Mouse (Mus musculus) testis, adult 2 months (tissue): ENCODE measurements around the gene Cdk9. TPM values are rescaled to one million over a fixed set of nuclear protein-coding genes. Genes with fewer than 3 reads are reported as not detected.

Experiments
- H3K27ac ChIP-seq: fragments of 200-500 bp; 2 replicates; pipeline ENCODE4 v1.5.1; 2012; ENCODE audit warnings: low read depth, low read length; ENCODE audit not compliant: control insufficient read depth, insufficient read depth
- H3K27me3 ChIP-seq: fragments of 200-500 bp; 2 replicates; pipeline ENCODE4 v1.6.1; 2012; ENCODE audit warnings: mild to moderate bottlenecking, low read length, moderate library complexity; ENCODE audit not compliant: control insufficient read depth, insufficient read depth
- H3K36me3 ChIP-seq: fragments of 200-500 bp; 2 replicates; pipeline ENCODE4 v1.6.1; 2012; ENCODE audit warnings: mild to moderate bottlenecking, low read length; ENCODE audit not compliant: control insufficient read depth, insufficient read depth
- H3K4me1 ChIP-seq: fragments of 200-500 bp; 2 replicates; pipeline ENCODE4 v1.6.1; 2012; ENCODE audit warnings: low read length; ENCODE audit not compliant: control insufficient read depth, insufficient read depth
- H3K4me3 ChIP-seq: fragments of 200-500 bp; 2 replicates; pipeline ENCODE4 v1.5.1; 2012; ENCODE audit warnings: low read depth, mild to moderate bottlenecking, low read length, moderate library complexity, mixed read lengths; ENCODE audit not compliant: control insufficient read depth
- CTCF ChIP-seq: fragments of 200-500 bp; IDR thresholded peaks from 2 replicates; pipeline ENCODE4 v1.5.1; 2012; ENCODE audit warnings: low read depth, mild to moderate bottlenecking, inconsistent platforms, low read length, moderate library complexity; ENCODE audit not compliant: control insufficient read depth, insufficient read depth, insufficient replicate concordance
- POLR2A ChIP-seq: fragments of 200-500 bp; IDR thresholded peaks from 2 replicates; pipeline ENCODE4 v1.6.1; 2012; ENCODE audit warnings: low read depth, mild to moderate bottlenecking, inconsistent platforms, low read length, moderate library complexity; ENCODE audit not compliant: control insufficient read depth
- polyA plus RNA-seq: library from polyadenylated mRNA; depleted of rRNA; stranded (reverse); fragments of >200 nt; gene quantifications from 2 replicates; pipeline ENCODE4 v1.2.3, GENCODE M21; 2012

Cdk9 gene
- polyA plus RNA-seq, 1 experiment, result 121 TPM

- Histone ChIP-seq H3K4me1 (peaks cover 3% of the 10 kb centered on the region; the same call in 1 of the 2 replicates), H3K36me3 (no peaks in the 10 kb centered on the region; the same call in 1 of the 2 replicates), H3K27me3 (no peaks in the 10 kb centered on the region), H3K4me3 (no peak overlapping the region), H3K27ac (no peak overlapping the region)
- TF ChIP-seq POLR2A (no peak), CTCF (no peak)
Measured at GRCm38 (mm10) chr2:32682721-32683417, 30.0 kb downstream of the Cdk9 start.

GRCm38 (mm10) chr2:32681754-32682153 lies 31.1 kb downstream of the Cdk9 start:
- Histone ChIP-seq H3K4me3 (peak overlapping the region; percentile 52), H3K4me1 (peaks cover 3% of the 10 kb centered on the region; the same call in 1 of the 2 replicates), H3K27me3 (no peaks in the 10 kb centered on the region), H3K36me3 (no peaks in the 10 kb centered on the region; the same call in 1 of the 2 replicates), H3K27ac (no peak overlapping the region)
- TF ChIP-seq CTCF (no peak), POLR2A (no peak)

GRCm38 (mm10) chr2:32680961-32681650 lies 31.8 kb downstream of the Cdk9 start:
- Histone ChIP-seq H3K4me1 (peaks cover 3% of the 10 kb centered on the region; the same call in 1 of the 2 replicates), H3K27me3 (no peaks in the 10 kb centered on the region), H3K27ac (no peak overlapping the region), H3K36me3 (no peaks in the 10 kb centered on the region; the same call in 1 of the 2 replicates), H3K4me3 (peak overlapping the region; percentile 52)
- TF ChIP-seq POLR2A (no peak), CTCF (no peak)

- no peak overlapping the region for H3K4me3 ChIP-seq
- TF ChIP-seq POLR2A (no peak), CTCF (no peak)
- peaks cover 3% of the 10 kb centered on the region; the same call in 1 of the 2 replicates for H3K4me1 ChIP-seq
- no peaks in the 10 kb centered on the region for H3K27me3 ChIP-seq
- no peaks in the 10 kb centered on the region; the same call in 1 of the 2 replicates for H3K36me3 ChIP-seq
- H3K27ac ChIP-seq, result no peak overlapping the region
Measured at GRCm38 (mm10) chr2:32680051-32680451, 32.8 kb downstream of the Cdk9 start.

- Histone ChIP-seq H3K27ac (no peak overlapping the region), H3K4me3 (no peak overlapping the region), H3K36me3 (no peaks in the 10 kb centered on the region), H3K4me1 (peaks cover 3% of the 10 kb centered on the region; the same call in 1 of the 2 replicates), H3K27me3 (no peaks in the 10 kb centered on the region)
- no peak for TF ChIP-seq CTCF
- TF ChIP-seq POLR2A, result no peak
Measured at GRCm38 (mm10) chr2:32677683-32678082, 35.2 kb downstream of the Cdk9 start.

- Histone ChIP-seq H3K36me3 (no peaks in the 10 kb centered on the region), H3K4me3 (no peak overlapping the region), H3K27me3 (no peaks in the 10 kb centered on the region), H3K4me1 (peaks cover 3% of the 10 kb centered on the region; the same call in 1 of the 2 replicates), H3K27ac (no peak overlapping the region)
- TF ChIP-seq CTCF (no peak), POLR2A (no peak)
Measured at GRCm38 (mm10) chr2:32676821-32677220, 36.1 kb downstream of the Cdk9 start.

- H3K36me3 ChIP-seq, result no peaks in the 10 kb centered on the region
- TF ChIP-seq POLR2A (no peak), CTCF (no peak)
- no peaks in the 10 kb centered on the region for H3K27me3 ChIP-seq
- no peak overlapping the region for H3K27ac ChIP-seq
- no peak overlapping the region for H3K4me3 ChIP-seq
- no peaks in the 10 kb centered on the region for H3K4me1 ChIP-seq
Measured at GRCm38 (mm10) chr2:32673176-32673917, 39.5 kb downstream of the Cdk9 start.
